Mouse (Mus musculus): ENCODE results near the gene Scg2. TPM values are rescaled to one million over a fixed set of nuclear protein-coding genes. Genes with fewer than 3 reads are reported as not detected.

The Scg2 gene
- polyA plus RNA-seq, 1 experiment from 2014 or later: 7.9 TPM

Other genes starting within 250 kb of the Scg2 start
- 0.43 and 0.54 TPM in 2 replicates for gene Ap1s3, start 231.9 kb upstream of the Scg2 start, polyA plus RNA-seq (2015; fragmentation: Nextera tagmentation; extraction: Ambion mirVana)